Mouse (Mus musculus) limb, embryonic 10.5 days (tissue): ENCODE measurements around the gene Prdm16. TPM values are rescaled to one million over a fixed set of nuclear protein-coding genes. Genes with fewer than 3 reads are reported as not detected.

ENCODE experiments used
- DNase-seq: peaks from one replicate; pipeline ENCODE4 v3.0.0-alpha.2; 2017; ENCODE audit warnings: low spot score
- H3K27ac ChIP-seq: fragments of 300-500 bp; sonication (generic); 2 replicates; pipeline ENCODE4 v1.5.1; 2016; ENCODE audit warnings: mild to moderate bottlenecking
- H3K27me3 ChIP-seq: fragments of 300-500 bp; sonication (generic); 2 replicates; pipeline ENCODE4 v1.6.1; 2016; ENCODE audit warnings: low read depth, mild to moderate bottlenecking; ENCODE audit not compliant: poor library complexity, severe bottlenecking
- H3K36me3 ChIP-seq: fragments of 300-500 bp; sonication (generic); 2 replicates; pipeline ENCODE4 v1.6.1; 2016; ENCODE audit warnings: mild to moderate bottlenecking, moderate library complexity
- H3K4me1 ChIP-seq: fragments of 300-500 bp; sonication (generic); 2 replicates; pipeline ENCODE4 v1.6.1; 2016
- H3K4me3 ChIP-seq: fragments of 300-500 bp; sonication (generic); 2 replicates; pipeline ENCODE4 v1.5.1; 2016; ENCODE audit warnings: mild to moderate bottlenecking, moderate library complexity
- H3K9me3 ChIP-seq: fragments of 300-500 bp; sonication (generic); replicated peaks from 2 replicates; pipeline ENCODE4 v1.6.1; 2016; ENCODE audit warnings: mild to moderate bottlenecking
- whole genome bisulfite sequencing: fragments of 180-500 bp; shearing (Covaris S2); methylation state at CpG from one replicate; pipeline ENCODE4 v1.1.7; 2016; 5-methylcytosine and 5-hydroxymethylcytosine counted together
- polyA plus RNA-seq: library from polyadenylated mRNA; unstranded; fragments of >200 nt; fragmentation: Nextera tagmentation; extraction: Ambion mirVana; gene quantifications from 2 replicates; pipeline ENCODE4 v1.2.1, GENCODE M21; 2016

The Prdm16 gene
- polyA plus RNA-seq, 1 experiment from 2014 or later, result 93.9 TPM

- no peaks in the 10 kb centered on the region for H3K9me3 ChIP-seq
- peaks cover 91% of the 10 kb centered on the region for H3K4me1 ChIP-seq
- DNase-seq, result no peak
- H3K36me3 ChIP-seq, result 0 out of 2 replicates have a peak, but pooled peaks cover 6% of the 10 kb centered on the region
- H3K27ac ChIP-seq, result peak overlapping the region; percentile 14
- H3K27me3 ChIP-seq, result peaks cover 6% of the 10 kb centered on the region; the same call in 1 of the 2 replicates
- 61% methylated on average over 13 of the region's 13 CpGs for WGBS
- H3K4me3 ChIP-seq, result no peak overlapping the region
These were observed 44.1 kb downstream of the Prdm16 start for GRCm38 (mm10) chr4:154592562-154592961.

GRCm38 (mm10) chr4:154590910-154591309 lies 45.8 kb downstream of the Prdm16 start:
- no peak overlapping the region for H3K27ac ChIP-seq
- DNase-seq, result no peak
- H3K9me3 ChIP-seq, result no peaks in the 10 kb centered on the region
- H3K27me3 ChIP-seq, result peaks cover 6% of the 10 kb centered on the region; the same call in 1 of the 2 replicates
- 87% methylated on average over 10 of the region's 11 CpGs for WGBS
- no peak overlapping the region for H3K4me3 ChIP-seq
- 0 out of 2 replicates have a peak, but pooled peaks cover 6% of the 10 kb centered on the region for H3K36me3 ChIP-seq
- peaks cover 91% of the 10 kb centered on the region for H3K4me1 ChIP-seq

- Histone ChIP-seq H3K4me3 (no peak overlapping the region), H3K27me3 (no peaks in the 10 kb centered on the region), H3K36me3 (peaks cover 25% of the 10 kb centered on the region), H3K27ac (peak overlapping the region; percentile 69), H3K9me3 (no peaks in the 10 kb centered on the region), H3K4me1 (peaks cover 90% of the 10 kb centered on the region)
- peak; percentile 43 for DNase-seq
- WGBS, result 80% methylated on average over 11 of the region's 11 CpGs
These were observed 50.3 kb downstream of the Prdm16 start for GRCm38 (mm10) chr4:154586334-154586733.

- peak; percentile 31 for DNase-seq
- WGBS, result 76% methylated on average over 14 of the region's 14 CpGs
- H3K4me3 ChIP-seq, result no peak overlapping the region
- peak overlapping the region; percentile 69 for H3K27ac ChIP-seq
- H3K27me3 ChIP-seq, result no peaks in the 10 kb centered on the region
- no peaks in the 10 kb centered on the region for H3K9me3 ChIP-seq
- peaks cover 90% of the 10 kb centered on the region for H3K4me1 ChIP-seq
- H3K36me3 ChIP-seq, result peaks cover 26% of the 10 kb centered on the region
These were observed 50.9 kb downstream of the Prdm16 start for GRCm38 (mm10) chr4:154585779-154586178.

DNA sequence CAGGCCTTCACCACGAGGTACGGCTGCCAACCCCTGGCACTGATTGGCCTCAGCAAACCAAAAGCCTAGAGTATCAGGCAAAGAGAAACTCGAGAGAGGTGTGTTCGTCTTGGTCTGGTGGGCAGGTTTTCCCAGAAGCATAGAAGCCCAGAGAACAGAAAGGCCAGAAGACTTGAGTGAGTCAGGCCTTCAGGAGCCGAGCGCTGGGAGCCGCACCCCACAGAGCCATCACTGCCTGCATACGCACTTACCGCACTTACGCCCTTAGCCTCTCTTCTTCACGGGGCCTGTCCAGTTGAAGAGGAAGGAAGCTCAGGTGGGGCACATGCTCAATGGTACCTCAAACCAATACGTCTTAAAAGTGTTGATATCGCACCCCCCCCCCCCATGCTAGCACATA lies 53.0 kb downstream of the Prdm16 start:
- H3K36me3 ChIP-seq, result peaks cover 28% of the 10 kb centered on the region
- H3K4me3 ChIP-seq, result no peak overlapping the region
- H3K27ac ChIP-seq, result no peak overlapping the region
- no peaks in the 10 kb centered on the region for H3K27me3 ChIP-seq
- no peaks in the 10 kb centered on the region for H3K9me3 ChIP-seq
- no peak for DNase-seq
- WGBS, result 90% methylated on average over 13 of the region's 13 CpGs
- peaks cover 98% of the 10 kb centered on the region for H3K4me1 ChIP-seq

DNA sequence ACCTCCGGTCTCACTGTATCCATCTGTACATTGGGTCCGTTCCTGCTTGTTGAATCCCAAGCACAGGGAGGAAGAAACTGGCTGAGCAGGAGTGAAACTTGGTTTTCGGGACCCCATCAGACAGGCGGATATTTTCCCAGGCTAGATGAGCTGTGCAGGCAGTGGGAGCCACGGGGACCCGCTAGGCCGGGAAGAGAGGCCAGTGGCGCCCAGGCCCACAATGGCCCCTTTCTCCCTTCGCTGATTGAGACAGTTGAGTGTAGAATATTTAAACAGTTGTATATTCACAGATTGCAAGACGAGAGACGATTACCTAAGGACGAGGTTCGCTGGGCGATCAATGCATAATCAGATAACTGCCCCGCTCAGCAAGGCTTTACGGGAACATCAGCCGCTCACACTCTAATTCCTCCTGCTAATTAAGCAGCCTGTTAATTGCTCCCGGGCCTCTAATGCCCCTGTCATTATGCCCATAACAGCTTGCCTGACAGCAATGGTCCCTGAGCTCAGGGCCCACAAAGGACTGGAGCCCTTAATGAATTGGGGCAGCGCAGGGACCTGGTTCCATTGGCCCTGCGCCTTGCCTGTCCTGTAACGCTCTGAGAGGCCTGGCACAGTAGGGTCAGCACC lies 54.0 kb downstream of the Prdm16 start:
- Histone ChIP-seq H3K4me1 (peaks cover 95% of the 10 kb centered on the region), H3K27me3 (no peaks in the 10 kb centered on the region), H3K27ac (no peak overlapping the region), H3K4me3 (no peak overlapping the region), H3K36me3 (peaks cover 28% of the 10 kb centered on the region), H3K9me3 (no peaks in the 10 kb centered on the region)
- WGBS, result 82% methylated on average over 21 of the region's 21 CpGs
- peak; percentile 31 for DNase-seq

DNA sequence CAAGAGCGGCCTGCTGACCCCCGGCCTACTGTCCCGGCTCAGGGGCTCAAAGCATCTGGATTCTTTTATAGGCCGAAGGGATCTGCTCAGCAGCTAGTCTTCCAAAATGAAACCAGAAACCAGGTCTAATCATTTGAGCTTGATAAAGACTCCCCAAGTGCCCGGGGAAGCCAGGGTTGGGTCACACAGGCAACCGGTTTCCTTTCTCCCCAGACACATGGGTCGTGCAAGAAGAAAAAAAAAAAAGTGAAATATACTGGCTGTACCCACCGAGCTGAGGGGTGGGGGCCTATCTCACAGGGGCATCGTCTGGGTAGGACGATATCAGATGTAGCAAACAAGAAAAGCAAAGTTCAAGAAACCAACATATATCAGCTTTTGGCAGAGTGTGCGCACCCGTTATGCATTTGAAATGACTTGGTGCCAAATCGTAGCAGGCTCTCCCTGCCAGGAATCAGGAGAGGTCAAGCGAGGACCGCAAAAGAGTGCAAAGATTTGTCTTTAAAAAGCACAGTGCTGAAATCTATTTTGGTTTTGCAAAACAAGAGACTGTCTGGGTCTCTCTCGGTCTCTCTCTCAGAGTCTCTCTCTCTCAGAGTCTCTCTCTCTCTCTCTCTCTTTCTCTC lies 55.3 kb downstream of the Prdm16 start:
- DNase-seq, result peak; percentile 37
- peaks cover 30% of the 10 kb centered on the region for H3K36me3 ChIP-seq
- no peaks in the 10 kb centered on the region for H3K27me3 ChIP-seq
- WGBS, result 46% methylated on average over 16 of the region's 16 CpGs
- no peak overlapping the region for H3K4me3 ChIP-seq
- peak overlapping the region; percentile 39 for H3K27ac ChIP-seq
- H3K4me1 ChIP-seq, result peaks cover 95% of the 10 kb centered on the region
- no peaks in the 10 kb centered on the region for H3K9me3 ChIP-seq

DNA sequence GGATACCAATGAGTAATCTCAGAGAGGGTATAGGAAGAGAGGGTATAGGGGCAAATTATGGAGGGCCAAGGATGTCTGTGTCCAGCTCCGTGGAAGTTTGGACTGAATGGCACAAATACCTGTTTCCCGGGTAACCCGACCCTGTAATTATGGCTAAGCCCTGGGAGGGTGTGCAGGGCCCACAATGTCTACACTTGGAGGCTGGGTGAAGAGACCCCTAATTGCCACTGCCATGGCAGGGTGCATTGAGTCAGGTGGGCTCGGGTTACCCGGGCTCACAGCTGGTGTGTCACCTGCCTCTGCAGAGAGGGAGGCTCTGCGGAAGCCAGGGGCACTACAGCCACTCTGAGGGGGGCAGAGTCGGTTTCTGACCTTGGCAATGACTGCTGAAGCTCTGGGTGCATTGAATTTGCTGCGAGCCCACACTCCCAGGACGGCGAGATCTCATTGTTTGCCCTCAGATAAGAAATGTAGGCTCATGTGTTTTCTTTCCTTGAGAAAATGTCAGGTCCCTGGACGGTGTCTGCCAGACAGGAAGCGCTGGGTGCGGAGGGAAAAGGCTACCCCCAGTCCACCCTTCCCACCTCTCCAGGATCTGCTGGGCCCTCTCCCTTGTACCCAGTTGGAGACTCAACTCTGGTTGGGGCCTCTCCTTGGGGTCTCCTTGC lies 62.3 kb downstream of the Prdm16 start:
- DNase-seq, result no peak
- peaks cover 26% of the 10 kb centered on the region for H3K36me3 ChIP-seq
- H3K27ac ChIP-seq, result peak overlapping the region; percentile 7
- no peaks in the 10 kb centered on the region for H3K9me3 ChIP-seq
- WGBS, result 74% methylated on average over 13 of the region's 13 CpGs
- H3K4me3 ChIP-seq, result no peak overlapping the region
- H3K4me1 ChIP-seq, result peaks cover 97% of the 10 kb centered on the region
- H3K27me3 ChIP-seq, result peaks cover 3% of the 10 kb centered on the region; the same call in 1 of the 2 replicates

DNA sequence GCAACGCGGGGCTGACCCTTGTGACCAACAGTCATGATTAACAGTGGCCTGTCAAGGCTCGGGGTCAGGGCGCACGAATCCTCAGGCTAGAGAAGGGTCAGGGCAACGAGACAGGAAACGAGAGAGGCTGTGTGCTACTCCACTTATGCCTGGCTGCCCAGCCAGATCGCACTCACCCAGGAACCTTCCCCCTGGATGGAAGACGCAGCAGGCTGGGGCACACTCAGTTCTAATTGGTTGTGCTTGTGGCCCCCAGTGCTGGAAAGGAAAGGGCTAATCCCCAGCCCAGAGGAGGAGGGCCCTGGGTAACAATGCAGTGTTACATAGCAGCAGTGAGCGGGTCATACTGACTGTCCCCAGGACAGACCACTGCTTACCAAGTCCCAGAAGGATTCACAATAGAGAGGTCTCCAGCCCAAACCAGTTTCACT lies 66.2 kb downstream of the Prdm16 start:
- WGBS, result 5% methylated on average over 10 of the region's 10 CpGs
- 0 out of 2 replicates have a peak, but pooled peaks cover 8% of the 10 kb centered on the region for H3K27me3 ChIP-seq
- peak overlapping the region; percentile 83 for H3K27ac ChIP-seq

GRCm38 (mm10) chr4:154569845-154570244 lies 66.8 kb downstream of the Prdm16 start:
- Histone ChIP-seq H3K27me3 (0 out of 2 replicates have a peak, but pooled peaks cover 8% of the 10 kb centered on the region), H3K9me3 (no peaks in the 10 kb centered on the region), H3K27ac (peak overlapping the region; percentile 46), H3K4me3 (peak overlapping the region; percentile 24), H3K4me1 (peaks cover 96% of the 10 kb centered on the region), H3K36me3 (peaks cover 30% of the 10 kb centered on the region)
- DNase-seq, result peak; percentile 62
- WGBS, result 15% methylated on average over 9 of the region's 9 CpGs

More for the DNA sequence above, 66.2 kb downstream of the Prdm16 start:
- Histone ChIP-seq H3K4me1 (peaks cover 98% of the 10 kb centered on the region), H3K4me3 (peak overlapping the region; percentile 24), H3K36me3 (peaks cover 25% of the 10 kb centered on the region), H3K9me3 (no peaks in the 10 kb centered on the region)
- peak; percentile 72 for DNase-seq

DNA sequence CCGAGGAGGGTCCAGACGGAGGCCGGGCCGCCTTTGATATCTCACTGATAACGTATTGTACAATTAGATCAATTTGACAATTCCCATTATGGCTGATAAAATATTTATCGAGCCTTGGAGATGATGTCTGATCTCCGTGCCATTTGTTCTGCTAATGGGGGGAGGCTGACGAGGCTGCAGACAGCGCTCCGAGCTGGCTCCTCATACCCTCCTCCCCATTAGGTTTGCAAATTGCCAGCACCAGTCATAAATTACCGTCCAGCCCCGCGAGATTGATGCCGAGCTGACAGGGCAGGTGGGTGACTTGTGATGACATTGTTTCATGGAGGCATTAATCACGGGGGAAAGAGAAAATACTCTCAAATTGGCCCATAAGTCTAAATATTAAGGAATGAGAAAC lies 67.9 kb downstream of the Prdm16 start:
- peak; percentile 64 for DNase-seq
- peaks cover 96% of the 10 kb centered on the region for H3K4me1 ChIP-seq
- 19% methylated on average over 15 of the region's 15 CpGs for WGBS
- peak overlapping the region; percentile 7; the same call in 1 of the 2 replicates for H3K4me3 ChIP-seq
- H3K27ac ChIP-seq, result 0 out of 2 replicates have a peak overlapping the region, but pooled peaks have one; percentile 64
- H3K27me3 ChIP-seq, result 0 out of 2 replicates have a peak, but pooled peaks cover 13% of the 10 kb centered on the region
- peaks cover 30% of the 10 kb centered on the region for H3K36me3 ChIP-seq
- no peaks in the 10 kb centered on the region for H3K9me3 ChIP-seq

DNA sequence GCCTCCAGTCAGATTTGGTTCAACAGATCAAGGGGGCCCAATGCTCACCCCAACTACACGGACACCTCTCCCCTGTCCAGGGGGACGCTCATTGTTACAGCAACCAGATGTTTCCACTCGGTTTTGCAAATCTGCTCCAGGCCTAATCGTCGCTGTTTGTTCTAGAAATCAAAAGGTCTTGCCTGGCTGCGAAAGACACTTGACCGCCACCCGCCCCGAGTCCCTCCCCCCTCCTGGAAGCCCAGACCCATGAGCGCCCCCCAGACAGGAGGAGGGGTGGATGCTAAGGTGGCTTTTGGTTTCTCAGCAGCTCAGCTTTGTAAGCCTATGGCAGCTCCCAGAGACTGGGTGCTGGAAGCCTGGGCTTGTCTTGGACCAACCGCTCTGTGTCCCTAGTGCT lies 68.7 kb downstream of the Prdm16 start:
- peaks cover 93% of the 10 kb centered on the region for H3K4me1 ChIP-seq
- H3K9me3 ChIP-seq, result no peaks in the 10 kb centered on the region
- 10% methylated on average over 11 of the region's 11 CpGs for WGBS
- peak overlapping the region; percentile 64 for H3K27ac ChIP-seq
- peak overlapping the region; percentile 7; the same call in 1 of the 2 replicates for H3K4me3 ChIP-seq
- H3K36me3 ChIP-seq, result peaks cover 29% of the 10 kb centered on the region
- peak; percentile 62 for DNase-seq
- H3K27me3 ChIP-seq, result 0 out of 2 replicates have a peak, but pooled peaks cover 13% of the 10 kb centered on the region
